Mouse (Mus musculus): Measurements from ENCODE around the gene Prok1.

- no peak for TF ChIP-seq CTCF (IDR thresholded peaks at IDR 0.05; ENCODE audit: control insufficient read depth, insufficient read depth, low read length)
- TF ChIP-seq POLR2A (IDR thresholded peaks at IDR 0.05; ENCODE audit: borderline replicate concordance, control insufficient read depth, low read depth, low read length) = no peak
Observed at GRCm38 (mm10) chr3:107218572-107218971, 20.9 kb downstream of the Prok1 start.
